Mouse (Mus musculus) hindbrain, postnatal 0 days (tissue): ENCODE results near the gene Sec24b. TPM values are rescaled to one million over a fixed set of nuclear protein-coding genes. Genes with fewer than 3 reads are reported as not detected.

Experiments used
- ATAC-seq: fragments of 200-750 bp; cut with Nextera tagmentation; 2 replicates; pipeline ENCODE4 v1.8.0; 2017; ENCODE audit warnings: mild to moderate bottlenecking, moderate TSS enrichment, moderate library complexity
- DNase-seq: peaks from one replicate; pipeline ENCODE4 v3.0.0-alpha.2; 2015; ENCODE audit warnings: low spot score
- H3K27ac ChIP-seq: fragments of 300-500 bp; sonication (generic); 2 replicates; pipeline ENCODE4 v1.5.1; 2014; ENCODE audit warnings: mild to moderate bottlenecking
- H3K27me3 ChIP-seq: fragments of 300-500 bp; sonication (generic); 2 replicates; pipeline ENCODE4 v1.6.1; 2014; ENCODE audit warnings: low read length, mixed read lengths; ENCODE audit not compliant: insufficient read depth
- H3K36me3 ChIP-seq: fragments of 300-500 bp; sonication (generic); 2 replicates; pipeline ENCODE4 v1.6.1; 2014; ENCODE audit warnings: low read length, mixed read lengths; ENCODE audit not compliant: insufficient read depth
- H3K4me1 ChIP-seq: fragments of 300-500 bp; sonication (generic); 2 replicates; pipeline ENCODE4 v1.6.1; 2014; ENCODE audit warnings: antibody characterized with exemption, low read length, mixed read lengths; ENCODE audit not compliant: insufficient read depth
- H3K4me2 ChIP-seq: fragments of 300-500 bp; sonication (generic); 2 replicates; pipeline ENCODE4 v1.6.1; 2014; ENCODE audit warnings: low read depth, mild to moderate bottlenecking, low read length, moderate library complexity, mixed read lengths
- H3K4me3 ChIP-seq: fragments of 300-500 bp; sonication (generic); 2 replicates; pipeline ENCODE4 v1.5.1; 2014; ENCODE audit warnings: low read length
- H3K9ac ChIP-seq: fragments of 300-500 bp; sonication (generic); replicated peaks from 2 replicates; pipeline ENCODE4 v1.6.1; 2014; ENCODE audit warnings: mild to moderate bottlenecking, low read length, moderate library complexity, mixed read lengths
- H3K9me3 ChIP-seq: fragments of 300-500 bp; sonication (generic); 2 replicates; pipeline ENCODE4 v1.6.1; 2016; ENCODE audit warnings: low read length, mixed read lengths
- CTCF ChIP-seq: IDR thresholded peaks from 2 replicates; pipeline ENCODE4 v1.5.1; 2016; ENCODE audit warnings: antibody characterized with exemption, control low read depth, low read depth
- WGBS: fragments of 180-500 bp; shearing (Covaris S2); extraction: QIAGEN DNeasy Blood & Tissue Kit; methylation state at CpG from one replicate; pipeline ENCODE4 v1.1.7; 2014; 5-methylcytosine and 5-hydroxymethylcytosine counted together
- polyA plus RNA-seq: library from polyadenylated mRNA; unstranded; fragments of >200 nt; fragmentation: Nextera tagmentation; extraction: Ambion mirVana; gene quantifications from 2 replicates; pipeline ENCODE4 v1.2.1, GENCODE M21; 2015
- total RNA-seq: library from RNA; depleted of rRNA; stranded (reverse); fragments of >200 nt; gene quantifications from 2 replicates; pipeline ENCODE4 v1.2.3, GENCODE M21; 2014

Sec24b gene
- total and polyA plus RNA-seq, 2 experiments from 2014 or later = 34.0 to 39.7 TPM

GRCm38 (mm10) chr3:130040017-130040416 lies 21.3 kb downstream of the Sec24b start:
- DNase-seq (no peak), ATAC-seq (no peak)
- H3K9ac ChIP-seq = no peak overlapping the region

GRCm38 (mm10) chr3:130028741-130029140 lies 32.6 kb downstream of the Sec24b start:
- H3K4me2 ChIP-seq = no peak overlapping the region
- H3K9ac ChIP-seq = no peak overlapping the region
- H3K4me1 ChIP-seq = no peaks in the 10 kb centered on the region
- no peak overlapping the region for H3K27ac ChIP-seq
- H3K27me3 ChIP-seq = no peaks in the 10 kb centered on the region
- H3K9me3 ChIP-seq = no peaks in the 10 kb centered on the region
- ATAC-seq (no peak), DNase-seq (no peak)
- peaks cover 23% of the 10 kb centered on the region; the same call in 1 of the 2 replicates for H3K36me3 ChIP-seq
- 93% methylated on average over 5 of the region's 5 CpGs for WGBS
- TF ChIP-seq CTCF = no peak
- no peak overlapping the region for H3K4me3 ChIP-seq

More at GRCm38 (mm10) chr3:130040017-130040416, 21.3 kb downstream of the Sec24b start:
- no peak overlapping the region for H3K27ac ChIP-seq
- H3K4me3 ChIP-seq = no peak overlapping the region
- 97% methylated on average over 4 of the region's 4 CpGs for WGBS
- H3K36me3 ChIP-seq = peaks cover 18% of the 10 kb centered on the region
- TF ChIP-seq CTCF = no peak
- H3K27me3 ChIP-seq = no peaks in the 10 kb centered on the region
- no peak overlapping the region for H3K4me2 ChIP-seq
- H3K9me3 ChIP-seq = no peaks in the 10 kb centered on the region
- no peaks in the 10 kb centered on the region for H3K4me1 ChIP-seq

- Histone ChIP-seq H3K4me3 (no peak overlapping the region), H3K27ac (no peak overlapping the region), H3K9me3 (no peaks in the 10 kb centered on the region), H3K9ac (no peak overlapping the region), H3K4me2 (no peak overlapping the region), H3K36me3 (peaks cover 23% of the 10 kb centered on the region; the same call in 1 of the 2 replicates), H3K27me3 (no peaks in the 10 kb centered on the region), H3K4me1 (no peaks in the 10 kb centered on the region)
- DNase-seq = no peak
- no peak for ATAC-seq
- WGBS = 63% methylated on average over 10 of the region's 10 CpGs
- no peak for TF ChIP-seq CTCF
Measured at GRCm38 (mm10) chr3:130026181-130026580, 35.2 kb downstream of the Sec24b start.

- H3K9me3 ChIP-seq = no peaks in the 10 kb centered on the region
- WGBS = 94% methylated on average over 8 of the region's 8 CpGs
Measured at GRCm38 (mm10) chr3:130025556-130025955, 35.8 kb downstream of the Sec24b start.

GRCm38 (mm10) chr3:130012943-130013342 lies 48.4 kb downstream of the Sec24b start:
- no peaks in the 10 kb centered on the region for H3K9me3 ChIP-seq
- peaks cover 11% of the 10 kb centered on the region; the same call in 1 of the 2 replicates for H3K36me3 ChIP-seq
- ATAC-seq = no peak
- no peaks in the 10 kb centered on the region for H3K27me3 ChIP-seq
- no peak for TF ChIP-seq CTCF
- no peak overlapping the region for H3K4me3 ChIP-seq
- no peaks in the 10 kb centered on the region for H3K4me1 ChIP-seq
- DNase-seq = no peak
- H3K9ac ChIP-seq = no peak overlapping the region
- no peak overlapping the region for H3K27ac ChIP-seq
- H3K4me2 ChIP-seq = no peak overlapping the region
- 89% methylated on average over 2 of the region's 2 CpGs for WGBS

More at GRCm38 (mm10) chr3:130025556-130025955, 35.8 kb downstream of the Sec24b start:
- H3K27ac ChIP-seq = no peak overlapping the region
- H3K36me3 ChIP-seq = peaks cover 21% of the 10 kb centered on the region; the same call in 1 of the 2 replicates
- no peaks in the 10 kb centered on the region for H3K4me1 ChIP-seq
- H3K4me3 ChIP-seq = no peak overlapping the region
- no peak overlapping the region for H3K9ac ChIP-seq
- no peak for TF ChIP-seq CTCF
- ATAC-seq (no peak), DNase-seq (no peak)
- H3K27me3 ChIP-seq = no peaks in the 10 kb centered on the region
- no peak overlapping the region for H3K4me2 ChIP-seq

- H3K4me1 ChIP-seq = no peaks in the 10 kb centered on the region
- no peak overlapping the region for H3K4me3 ChIP-seq
- TF ChIP-seq CTCF = no peak
- H3K9me3 ChIP-seq = no peaks in the 10 kb centered on the region
- no peak for DNase-seq
- H3K36me3 ChIP-seq = peaks cover 18% of the 10 kb centered on the region
- no peak overlapping the region for H3K9ac ChIP-seq
- 52% methylated on average over 1 of the region's 1 CpGs for WGBS
- no peak overlapping the region for H3K27ac ChIP-seq
- no peak overlapping the region for H3K4me2 ChIP-seq
- H3K27me3 ChIP-seq = no peaks in the 10 kb centered on the region
- ATAC-seq = no peak
Measured at GRCm38 (mm10) chr3:130011236-130011635, 50.1 kb downstream of the Sec24b start.

GRCm38 (mm10) chr3:130006141-130006540 lies 55.2 kb downstream of the Sec24b start:
- DNase-seq (no peak), ATAC-seq (no peak)
- no peak overlapping the region for H3K9ac ChIP-seq
- no peak overlapping the region for H3K4me2 ChIP-seq
- H3K4me3 ChIP-seq = no peak overlapping the region
- H3K27ac ChIP-seq = no peak overlapping the region
- H3K36me3 ChIP-seq = peaks cover 53% of the 10 kb centered on the region
- 94% methylated on average over 7 of the region's 7 CpGs for WGBS
- H3K4me1 ChIP-seq = no peaks in the 10 kb centered on the region
- H3K9me3 ChIP-seq = no peaks in the 10 kb centered on the region
- TF ChIP-seq CTCF = no peak
- no peaks in the 10 kb centered on the region for H3K27me3 ChIP-seq
